Mouse (Mus musculus) cortical plate, adult 2 months (tissue): Measurements from ENCODE around the gene Gm10031.

Experiments used
- CTCF ChIP-seq: fragments of 200-500 bp; IDR thresholded peaks from 2 replicates; pipeline ENCODE4 v1.5.1; 2011; ENCODE audit warnings: mild to moderate bottlenecking, control low read depth, low read length; ENCODE audit not compliant: insufficient read depth; ENCODE audit errors: extremely low read depth
- POLR2A ChIP-seq: fragments of 200-500 bp; IDR thresholded peaks from 2 replicates; pipeline ENCODE4 v1.6.1; 2011; ENCODE audit warnings: mild to moderate bottlenecking, low read length, control low read depth; ENCODE audit not compliant: insufficient read depth; ENCODE audit errors: extremely low read depth

- TF ChIP-seq CTCF: no peak
- TF ChIP-seq POLR2A: no peak
Measured at GRCm38 (mm10) chr1:156507753-156508152, 16.1 kb upstream of the Gm10031 start.
